19 mouse cellular contexts compared by ENCODE assay signal in genomic region chr6:48205722-48206121, GRCm38 (mm10).
DNase-seq lines count a peak whose midpoint lies in the region; ATAC-seq and TF ChIP-seq lines count a peak whose summit lies in the region.
"Had no signal": no experiment of that assay in that cellular context is flagged by ENCODE, and none has a peak within 500 bp of the region (broad histone marks: within the 10 kb centered on the region; RNA-seq: fewer than 3 reads in every experiment).

No protein-coding gene starts in this region.

- TF ChIP-seq POLR2A in CH12.LX (IDR thresholded peaks at IDR 0.05; ENCODE audit: low read depth, low read length) = no peak

- no peak for TF ChIP-seq EP300 in lung, postnatal 0 days (IDR thresholded peaks at IDR 0.05)
- no peak for TF ChIP-seq EP300 in CH12.LX (IDR thresholded peaks at IDR 0.05; ENCODE audit: low read length)

- no peak overlapping the region for H3K4me2 ChIP-seq in intestine, postnatal 0 days (replicated peaks; ENCODE audit: low read depth)
- no peak overlapping the region for H3K4me2 ChIP-seq in intestine, embryonic 15.5 days (replicated peaks)
- no peak overlapping the region for H3K4me2 ChIP-seq in lung, postnatal 0 days (replicated peaks; ENCODE audit: low read depth, low read length)
- no peak overlapping the region for H3K4me2 ChIP-seq in CH12.LX (ENCODE audit: insufficient read depth, low read depth, poor library complexity, severe bottlenecking)
- H3K4me2 ChIP-seq: embryonic facial prominence, embryonic 13.5 days; heart, embryonic 15.5 days; midbrain, embryonic 15.5 days had no signal

- H3K4me1 ChIP-seq in intestine, postnatal 0 days (replicated peaks; ENCODE audit: control insufficient read depth, insufficient read depth, low read length) = no peaks in the 10 kb centered on the region
- no peaks in the 10 kb centered on the region for H3K4me1 ChIP-seq in intestine, embryonic 15.5 days (replicated peaks)
- H3K4me1 ChIP-seq in lung, postnatal 0 days (ENCODE audit: insufficient read depth, low read depth, low read length) = no peaks in the 10 kb centered on the region
- no peaks in the 10 kb centered on the region for H3K4me1 ChIP-seq in CH12.LX (ENCODE audit: control insufficient read depth in 1 of 2, insufficient read depth in 2 of 2)
- H3K4me1 ChIP-seq: embryonic facial prominence, embryonic 13.5 days; heart, embryonic 15.5 days; limb, embryonic 10.5 days; megakaryocyte, embryonic 14.5 days; midbrain, embryonic 15.5 days had no signal

- no peaks in the 10 kb centered on the region for H3K79me2 ChIP-seq in CH12.LX (replicated peaks; ENCODE audit: control insufficient read depth, extremely low read depth, insufficient read depth, poor library complexity, severe bottlenecking)

- no peak for ATAC-seq in intestine, postnatal 0 days
- no peak for ATAC-seq in intestine, embryonic 15.5 days
- no peak for ATAC-seq in lung, postnatal 0 days
- ATAC-seq: forebrain, postnatal 0 days; inflammation-experienced regulatory T-cells, adult 6 months; midbrain, embryonic 15.5 days had no signal

- no peaks in the 10 kb centered on the region for H3K27me3 ChIP-seq in intestine, postnatal 0 days (replicated peaks; ENCODE audit: control insufficient read depth, insufficient read depth, low read length)
- no peaks in the 10 kb centered on the region for H3K27me3 ChIP-seq in intestine, embryonic 15.5 days (replicated peaks)
- H3K27me3 ChIP-seq in lung, postnatal 0 days (replicated peaks; ENCODE audit: insufficient read depth, low read length) = no peaks in the 10 kb centered on the region
- H3K27me3 ChIP-seq in CH12.LX (replicated peaks) = peaks cover 10% of the 10 kb centered on the region
- H3K27me3 ChIP-seq: embryonic facial prominence, embryonic 13.5 days; heart, embryonic 15.5 days; midbrain, embryonic 15.5 days had no signal

- H3K9me3 ChIP-seq in intestine, postnatal 0 days (ENCODE audit: control insufficient read depth) = no peaks in the 10 kb centered on the region
- H3K9me3 ChIP-seq in intestine, embryonic 15.5 days = no peaks in the 10 kb centered on the region
- no peaks in the 10 kb centered on the region for H3K9me3 ChIP-seq in lung, postnatal 0 days (ENCODE audit: low read length)
- peaks cover 5% of the 10 kb centered on the region for H3K9me3 ChIP-seq in CH12.LX (replicated peaks; ENCODE audit: low read length)
- H3K9me3 ChIP-seq: embryonic facial prominence, embryonic 13.5 days; heart, embryonic 15.5 days; limb, embryonic 10.5 days; midbrain, embryonic 15.5 days had no signal

- TF ChIP-seq CTCF in intestine, postnatal 0 days (IDR thresholded peaks at IDR 0.05; ENCODE audit: low read depth) = peak; percentile 44
- peak; percentile 39 for TF ChIP-seq CTCF in lung, postnatal 0 days (IDR thresholded peaks at IDR 0.05)
- peak; percentile 15 to 70; a peak in 3 of 4 replicates for TF ChIP-seq CTCF in CH12.LX (conservative IDR thresholded peaks at IDR 0.05 in 1 of 2, IDR thresholded peaks at IDR 0.05 in 1 of 2; ENCODE audit: low read depth in 2 of 2, low read length in 2 of 2)

- no peak overlapping the region for H3K4me3 ChIP-seq in intestine, postnatal 0 days (ENCODE audit: low read depth, low read length)
- H3K4me3 ChIP-seq in intestine, embryonic 15.5 days (replicated peaks) = no peak overlapping the region
- H3K4me3 ChIP-seq in lung, postnatal 0 days (ENCODE audit: low read depth, low read length) = no peak overlapping the region
- no peak overlapping the region for H3K4me3 ChIP-seq in CH12.LX (replicated peaks in 1 of 3; ENCODE audit: low read depth in 2 of 3, low read length in 2 of 3, poor library complexity in 1 of 3)
- H3K4me3 ChIP-seq: embryonic facial prominence, embryonic 13.5 days; gastrocnemius, adult 2 months; heart, embryonic 15.5 days; limb, embryonic 10.5 days; megakaryocyte, embryonic 14.5 days; midbrain, embryonic 15.5 days had no signal

- 92% methylated on average over 5 of the region's 5 CpGs for WGBS in intestine, postnatal 0 days
- 87% methylated on average over 5 of the region's 5 CpGs for WGBS in intestine, embryonic 15.5 days
- 89% methylated on average over 5 of the region's 5 CpGs for WGBS in lung, postnatal 0 days

- DNase-seq in lung, postnatal 0 days (ENCODE audit: low spot score) = no peak
- DNase-seq in lung, postnatal 4 days = no peak
- DNase-seq in CH12.LX (ENCODE audit: extremely low read depth) = peak; percentile 25
- peak; percentile 2 for DNase-seq in induced T-regulatory cell, adult 2 months (ENCODE audit: low read depth)
- DNase-seq in cerebellum, postnatal 25 days = no peak
- DNase-seq: adrenal gland, postnatal 14 days; B cell, adult 2 months; cerebellum, adult 2 months; forebrain, postnatal 0 days; gastrocnemius, adult 2 months; heart, adult 18-20 months had no signal

- in situ Hi-C loops in CH12.LX (cut with MboI; ENCODE audit: low pct_ligation_motif_present, low pct_unique_long_range_greater_than_20kb, low sequenced_read_pairs) = no loop called here

- TF ChIP-seq RAD21 in CH12.LX (IDR thresholded peaks at IDR 0.05; ENCODE audit: low read depth, low read length) = peak; percentile 45

- H3K36me3 ChIP-seq in intestine, postnatal 0 days (ENCODE audit: control insufficient read depth, insufficient read depth) = no peaks in the 10 kb centered on the region
- H3K36me3 ChIP-seq in intestine, embryonic 15.5 days = no peaks in the 10 kb centered on the region
- H3K36me3 ChIP-seq in lung, postnatal 0 days (ENCODE audit: insufficient read depth, low read length) = no peaks in the 10 kb centered on the region
- no peaks in the 10 kb centered on the region for H3K36me3 ChIP-seq in CH12.LX (replicated peaks in 1 of 2; ENCODE audit: control insufficient read depth in 1 of 2, insufficient read depth in 1 of 2, low read length in 1 of 2)
- H3K36me3 ChIP-seq: embryonic facial prominence, embryonic 13.5 days; heart, embryonic 15.5 days; limb, embryonic 10.5 days; midbrain, embryonic 15.5 days had no signal

- dilution Hi-C loops in CH12.LX (cut with MboI; ENCODE audit: extremely low pct_ligation_motif_present, extremely low pct_unique_long_range_greater_than_20kb, low sequenced_read_pairs) = no loop called here

- H3K9ac ChIP-seq in intestine, postnatal 0 days (ENCODE audit: low read depth, low read length) = no peak overlapping the region
- H3K9ac ChIP-seq in intestine, embryonic 15.5 days = no peak overlapping the region
- H3K9ac ChIP-seq in lung, postnatal 0 days (replicated peaks; ENCODE audit: low read depth) = no peak overlapping the region
- no peak overlapping the region for H3K9ac ChIP-seq in CH12.LX (ENCODE audit: insufficient read depth, low read depth)
- H3K9ac ChIP-seq: embryonic facial prominence, embryonic 13.5 days; forebrain, postnatal 0 days; heart, embryonic 15.5 days; midbrain, embryonic 15.5 days had no signal

- no peak overlapping the region for H3K27ac ChIP-seq in intestine, postnatal 0 days (ENCODE audit: low read depth, low read length)
- no peak overlapping the region for H3K27ac ChIP-seq in intestine, embryonic 15.5 days
- no peak overlapping the region for H3K27ac ChIP-seq in lung, postnatal 0 days (ENCODE audit: low read length)
- no peak overlapping the region for H3K27ac ChIP-seq in CH12.LX (ENCODE audit: insufficient read depth, low read depth)
- H3K27ac ChIP-seq: embryonic facial prominence, embryonic 13.5 days; gastrocnemius, adult 2 months; heart, embryonic 15.5 days; limb, embryonic 10.5 days; midbrain, embryonic 15.5 days had no signal

TF ChIP-seq in CH12.LX, 34 proteins besides CTCF, POLR2A, EP300 and RAD21:
- no peak for TF ChIP-seq MAFK (IDR thresholded peaks at IDR 0.05; ENCODE audit: insufficient replicate concordance, low read length)
- no peak for TF ChIP-seq MXI1 (IDR thresholded peaks at IDR 0.05; ENCODE audit: low read depth, low read length)
- no peak for TF ChIP-seq E2F4 (IDR thresholded peaks at IDR 0.05; ENCODE audit: insufficient replicate concordance, low read depth, low read length)
- TF ChIP-seq KAT2A (IDR thresholded peaks at IDR 0.05; ENCODE audit: insufficient replicate concordance, low read length) = no peak
- TF ChIP-seq ZC3H11A (IDR thresholded peaks at IDR 0.05; ENCODE audit: low read depth, low read length) = no peak
- TF ChIP-seq POLR2AphosphoS2 (IDR thresholded peaks at IDR 0.05; ENCODE audit: low read depth, low read length) = no peak
- peak; percentile 60 for TF ChIP-seq SMC3 (IDR thresholded peaks at IDR 0.05; ENCODE audit: low read depth, low read length)
- no peak for TF ChIP-seq HCFC1 (IDR thresholded peaks at IDR 0.05; ENCODE audit: low read depth, low read length)
- no peak for TF ChIP-seq CHD2 (IDR thresholded peaks at IDR 0.05; ENCODE audit: low read length)
- TF ChIP-seq MYC (IDR thresholded peaks at IDR 0.05; ENCODE audit: low read depth, low read length) = no peak
- TF ChIP-seq IRF4 (IDR thresholded peaks at IDR 0.05; ENCODE audit: low read depth, low read length) = no peak
- no peak for TF ChIP-seq TCF12 (IDR thresholded peaks at IDR 0.05; ENCODE audit: low read depth, low read length)
- no peak for TF ChIP-seq USF1 (IDR thresholded peaks at IDR 0.05; ENCODE audit: low read depth, low read length)
- no peak for TF ChIP-seq MEF2A (IDR thresholded peaks at IDR 0.05; ENCODE audit: borderline replicate concordance, low read depth, low read length)
- TF ChIP-seq ZNF384 (IDR thresholded peaks at IDR 0.05; ENCODE audit: low read depth, low read length) = peak; percentile 51
- TF ChIP-seq ELF1 (IDR thresholded peaks at IDR 0.05; ENCODE audit: low read depth, low read length) = no peak
- TF ChIP-seq ZKSCAN1 (IDR thresholded peaks at IDR 0.05; ENCODE audit: borderline replicate concordance, low read depth, low read length) = no peak
- TF ChIP-seq CHD1 (IDR thresholded peaks at IDR 0.05; ENCODE audit: low read depth, low read length) = no peak

Comparison
In these comparisons a context has a peak if more than half of its experiments do, and no peak if none do; other contexts are left out.
1. DNase-seq: peak in CH12.LX (single experiment) and induced T-regulatory cell, adult 2 months (single experiment); none in lung, postnatal 0 days (single experiment), lung, postnatal 4 days (0 of 2) and cerebellum, postnatal 25 days (0 of 2).
2. Peak in every context shown above with its lines, with median percentiles within 50 percentile points of each other: CTCF ChIP-seq.